1 mouse cellular context compared by ENCODE assay signal in genomic region chr2:164938146-164939091, GRCm38 (mm10).
TF ChIP-seq lines count a peak whose summit lies in the region.

No protein-coding gene starts in this region.

TF ChIP-seq in CH12.LX, 34 proteins besides CTCF, POLR2A, EP300 and RAD21 (continued from another document):
- TF ChIP-seq BHLHE40 (IDR thresholded peaks at IDR 0.05; ENCODE audit: low read depth, low read length) (no peak), MEF2A (IDR thresholded peaks at IDR 0.05; ENCODE audit: borderline replicate concordance, low read depth, low read length) (no peak), RCOR1 (conservative IDR thresholded peaks at IDR 0.05; ENCODE audit: low read depth, low read length) (no peak), MAFK (IDR thresholded peaks at IDR 0.05; ENCODE audit: insufficient replicate concordance, low read length) (no peak), MYC (IDR thresholded peaks at IDR 0.05; ENCODE audit: low read depth, low read length) (no peak), ELF1 (IDR thresholded peaks at IDR 0.05; ENCODE audit: low read depth, low read length) (no peak), CHD1 (IDR thresholded peaks at IDR 0.05; ENCODE audit: low read depth, low read length) (no peak)
